Mouse (Mus musculus) embryonic fibroblast, embryonic 13.5 days (primary cell): ENCODE results near the gene Med13l.

Experiments
- CTCF ChIP-seq: IDR thresholded peaks from 2 replicates; pipeline ENCODE4 v1.5.1; 2011; ENCODE audit warnings: mild to moderate bottlenecking, control low read depth, low read length, moderate library complexity, borderline replicate concordance; ENCODE audit not compliant: insufficient read depth
- POLR2A ChIP-seq: IDR thresholded peaks from 2 replicates; pipeline ENCODE4 v1.6.1; 2011; ENCODE audit warnings: low read depth, mild to moderate bottlenecking, control low read depth, low read length, moderate library complexity

GRCm38 (mm10) chr5:118639117-118639707, 78.7 kb downstream of the Med13l start:
- TF ChIP-seq CTCF (no peak), POLR2A (no peak)
